Mouse (Mus musculus) CH12.LX (cell line): Measurements from ENCODE around the gene Zbtb37. TPM values are rescaled to one million over a fixed set of nuclear protein-coding genes. Genes with fewer than 3 reads are reported as not detected.
A peak's percentile ranks its signal among the peaks of the same experiment; 100 is the strongest.

Experiments used
- DNase-seq: peaks from one replicate; pipeline ENCODE4 v3.0.0-alpha.2; 2013; ENCODE audit errors: extremely low read depth
- H3K27ac ChIP-seq: 2 replicates; pipeline ENCODE4 v1.5.1; 2012; ENCODE audit warnings: low read depth, mild to moderate bottlenecking, control low read depth, moderate library complexity; ENCODE audit not compliant: insufficient read depth
- H3K27me3 ChIP-seq: replicated peaks from 2 replicates; pipeline ENCODE3; 2012; ENCODE audit warnings: inconsistent platforms
- H3K36me3 ChIP-seq, 2 experiments: replicated peaks in 1 of 2; 2 replicates each; pipeline versions ENCODE3 to v1.6.1; 2012; ENCODE audit warnings: inconsistent platforms in 1 of 2, low read length in 1 of 2, mild to moderate bottlenecking in 1 of 2, mixed read lengths in 1 of 2, moderate library complexity in 1 of 2; ENCODE audit not compliant: control insufficient read depth in 1 of 2, insufficient read depth in 1 of 2
- H3K4me1 ChIP-seq, 2 experiments: 2 replicates each; pipeline ENCODE4 v1.6.1; 2012; ENCODE audit warnings: inconsistent platforms in 1 of 2, moderate library complexity in 1 of 2; ENCODE audit not compliant: insufficient read depth in 2 of 2, control insufficient read depth in 1 of 2
- H3K4me2 ChIP-seq: 2 replicates; pipeline ENCODE4 v1.6.1; 2012; ENCODE audit warnings: low read depth, mild to moderate bottlenecking, control low read depth; ENCODE audit not compliant: poor library complexity, insufficient read depth, severe bottlenecking
- H3K4me3 ChIP-seq, 3 experiments: fragments of 150-350 bp in 1 of 3; sonication (generic) in 1 of 3; replicated peaks in 1 of 3; 2 replicates each; pipeline versions ENCODE3 to v1.5.1; 2011 to 2012; ENCODE audit warnings: low read depth in 2 of 3, low read length in 2 of 3, mild to moderate bottlenecking in 2 of 3, moderate library complexity in 2 of 3, control low read depth in 1 of 3, improper control_type of control experiment in 1 of 3, inconsistent platforms in 1 of 3, mixed read lengths in 1 of 3; ENCODE audit not compliant: poor library complexity in 1 of 3
- H3K79me2 ChIP-seq: replicated peaks from 2 replicates; pipeline ENCODE4 v1.6.1; 2012; ENCODE audit warnings: mild to moderate bottlenecking, moderate library complexity; ENCODE audit not compliant: control insufficient read depth, poor library complexity, insufficient read depth, severe bottlenecking; ENCODE audit errors: extremely low read depth
- H3K9ac ChIP-seq: 2 replicates; pipeline ENCODE4 v1.6.1; 2012; ENCODE audit warnings: low read depth, mild to moderate bottlenecking, control low read depth, moderate library complexity; ENCODE audit not compliant: insufficient read depth
- H3K9me3 ChIP-seq: replicated peaks from 2 replicates; pipeline ENCODE3; 2012; ENCODE audit warnings: low read length, inconsistent platforms, mixed read lengths
- BHLHE40 ChIP-seq: IDR thresholded peaks from 2 replicates; pipeline ENCODE4 v1.6.1; 2011; ENCODE audit warnings: mild to moderate bottlenecking, low read depth, low read length, improper control_type of control experiment
- CHD2 ChIP-seq: IDR thresholded peaks from 2 replicates; pipeline ENCODE4 v1.6.1; 2011; ENCODE audit warnings: low read length, improper control_type of control experiment
- CTCF ChIP-seq, 2 experiments: IDR thresholded peaks in 1 of 2; conservative IDR thresholded peaks in 1 of 2; 2 replicates each; pipeline ENCODE4 v1.5.1; 2011 to 2012; ENCODE audit warnings: low read depth in 2 of 2, low read length in 2 of 2, improper control_type of control experiment in 1 of 2, inconsistent platforms in 1 of 2, mild to moderate bottlenecking in 1 of 2, moderate library complexity in 1 of 2
- E2F4 ChIP-seq: IDR thresholded peaks from 2 replicates; pipeline ENCODE4 v1.6.1; 2011; ENCODE audit warnings: low read depth, low read length, improper control_type of control experiment; ENCODE audit not compliant: insufficient replicate concordance
- ELF1 ChIP-seq: IDR thresholded peaks from 2 replicates; pipeline ENCODE4 v1.6.1; 2014; ENCODE audit warnings: low read depth, mild to moderate bottlenecking, inconsistent platforms, low read length, improper control_type of control experiment
- ETS1 ChIP-seq: conservative IDR thresholded peaks from 2 replicates; pipeline ENCODE4 v1.6.1; 2012; ENCODE audit warnings: low read depth, mild to moderate bottlenecking, inconsistent platforms, low read length, improper control_type of control experiment, moderate library complexity
- GABPA ChIP-seq: IDR thresholded peaks from 2 replicates; pipeline ENCODE4 v1.6.1; 2012; ENCODE audit warnings: low read depth, low read length, improper control_type of control experiment, inconsistent platforms; ENCODE audit not compliant: insufficient replicate concordance
- HCFC1 ChIP-seq: IDR thresholded peaks from 2 replicates; pipeline ENCODE4 v1.6.1; 2012; ENCODE audit warnings: low read depth, mild to moderate bottlenecking, inconsistent platforms, low read length, improper control_type of control experiment
- JUND ChIP-seq: conservative IDR thresholded peaks from 2 replicates; pipeline ENCODE4 v1.6.1; 2011; ENCODE audit warnings: low read depth, low read length, improper control_type of control experiment
- KAT2A ChIP-seq: IDR thresholded peaks from 2 replicates; pipeline ENCODE4 v1.6.1; 2012; ENCODE audit warnings: low read length, improper control_type of control experiment, inconsistent platforms; ENCODE audit not compliant: insufficient replicate concordance
- MAFK ChIP-seq: IDR thresholded peaks from 2 replicates; pipeline ENCODE4 v1.6.1; 2011; ENCODE audit warnings: low read length, improper control_type of control experiment; ENCODE audit not compliant: insufficient replicate concordance
- MAX ChIP-seq: IDR thresholded peaks from 2 replicates; pipeline ENCODE4 v1.6.1; 2011; ENCODE audit warnings: low read length, improper control_type of control experiment
- MXI1 ChIP-seq: IDR thresholded peaks from 2 replicates; pipeline ENCODE4 v1.6.1; 2011; ENCODE audit warnings: mild to moderate bottlenecking, low read depth, low read length, improper control_type of control experiment
- NELFE ChIP-seq: IDR thresholded peaks from 2 replicates; pipeline ENCODE4 v1.6.1; 2011; ENCODE audit warnings: low read depth, low read length, improper control_type of control experiment
- POLR2A ChIP-seq: IDR thresholded peaks from 2 replicates; pipeline ENCODE4 v1.6.1; 2011; ENCODE audit warnings: low read depth, mild to moderate bottlenecking, improper control_type of control experiment, low read length
- POLR2AphosphoS2 ChIP-seq: IDR thresholded peaks from 2 replicates; pipeline ENCODE4 v1.6.1; 2011; ENCODE audit warnings: low read depth, low read length, improper control_type of control experiment
- SIN3A ChIP-seq: IDR thresholded peaks from 2 replicates; pipeline ENCODE4 v1.6.1; 2012; ENCODE audit warnings: low read length, improper control_type of control experiment, inconsistent platforms
- SMC3 ChIP-seq: IDR thresholded peaks from 2 replicates; pipeline ENCODE4 v1.6.1; 2011; ENCODE audit warnings: low read depth, low read length, improper control_type of control experiment
- TBP ChIP-seq: conservative IDR thresholded peaks from 2 replicates; pipeline ENCODE4 v1.6.1; 2011; ENCODE audit warnings: low read depth, low read length, improper control_type of control experiment
- UBTF ChIP-seq: IDR thresholded peaks from 2 replicates; pipeline ENCODE4 v1.6.1; 2012; ENCODE audit warnings: low read depth, mild to moderate bottlenecking, inconsistent platforms, low read length, improper control_type of control experiment, moderate library complexity
- USF1 ChIP-seq: IDR thresholded peaks from 2 replicates; pipeline ENCODE4 v1.6.1; 2014; ENCODE audit warnings: low read depth, mild to moderate bottlenecking, inconsistent platforms, low read length, improper control_type of control experiment
- ZC3H11A ChIP-seq: IDR thresholded peaks from 2 replicates; pipeline ENCODE4 v1.6.1; 2012; ENCODE audit warnings: low read depth, mild to moderate bottlenecking, inconsistent platforms, low read length, improper control_type of control experiment
- ZKSCAN1 ChIP-seq: IDR thresholded peaks from 2 replicates; pipeline ENCODE4 v1.6.1; 2012; ENCODE audit warnings: low read depth, inconsistent platforms, low read length, improper control_type of control experiment, borderline replicate concordance
- ZMIZ1 ChIP-seq: IDR thresholded peaks from 2 replicates; pipeline ENCODE4 v1.6.1; 2012; ENCODE audit warnings: low read depth, mild to moderate bottlenecking, inconsistent platforms, low read length, improper control_type of control experiment
- dilution Hi-C: fragments of 300-500 bp; cut with MboI; formaldehyde crosslinking; loops from 2 replicates; pipeline ENCODE4 v1.14.3; 2020; ENCODE audit warnings: low sequenced_read_pairs; ENCODE audit not compliant: extremely low pct_unique_long_range_greater_than_20kb, extremely low pct_ligation_motif_present
- in situ Hi-C: fragments of 300-500 bp; cut with MboI; formaldehyde crosslinking; loops from 3 replicates; pipeline ENCODE4 v1.14.3; 2019; ENCODE audit warnings: low sequenced_read_pairs, low pct_ligation_motif_present, low pct_unique_long_range_greater_than_20kb, mixed read lengths
- polyA plus RNA-seq: library from polyadenylated mRNA; unstranded; fragments of >175 nt; gene quantifications from 2 replicates; pipeline ENCODE4 v1.2.1, GENCODE M21; 2012; ENCODE audit warnings: low read depth; ENCODE audit not compliant: insufficient read length
- total RNA-seq, 2 experiments: library from RNA; depleted of rRNA; stranded (reverse); fragments of 300-350 nt in 1 of 2; fragments of >200 nt in 1 of 2; gene quantifications; 2 replicates each; pipeline ENCODE4 v1.2.3; 2012 to 2014

Zbtb37 gene
- total and polyA plus RNA-seq, 3 experiments, result 4.5 to 4.8 (median 4.7) TPM

DNA sequence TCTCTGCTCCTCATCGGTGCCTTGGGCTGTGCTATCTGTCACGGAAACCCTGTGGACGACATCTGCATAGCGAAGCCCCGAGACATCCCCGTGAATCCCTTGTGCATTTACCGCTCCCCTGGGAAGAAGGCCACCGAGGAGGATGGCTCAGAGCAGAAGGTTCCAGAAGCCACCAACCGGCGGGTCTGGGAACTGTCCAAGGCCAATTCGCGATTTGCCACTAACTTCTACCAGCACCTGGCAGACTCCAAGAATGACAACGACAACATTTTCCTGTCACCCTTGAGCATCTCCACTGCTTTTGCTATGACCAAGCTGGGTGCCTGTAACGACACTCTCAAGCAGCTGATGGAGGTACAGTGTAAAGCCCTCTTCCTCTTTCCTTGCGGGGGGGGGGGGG lies 45.3 kb downstream of the Zbtb37 start (continued):
- TF ChIP-seq ZC3H11A (no peak), POLR2A (no peak; the same call in 1 of the 2 replicates), ZMIZ1 (no peak; the same call in 1 of the 2 replicates), E2F4 (no peak), ZKSCAN1 (no peak), MAFK (no peak), CTCF (conservative IDR thresholded peaks at IDR 0.05 in 1 of 2, IDR thresholded peaks at IDR 0.05 in 1 of 2; ENCODE audit: low read depth in 2 of 2, low read length in 2 of 2) (peak; percentile 34 to 73; a peak in 3 of 4 replicates), GABPA (no peak), CHD2 (0 out of 2 replicates have a peak, but pooled peaks have one; percentile 3), KAT2A (peak; percentile 84), TBP (no peak), MXI1 (peak; percentile 56; the same call in 1 of the 2 replicates), POLR2AphosphoS2 (no peak; the same call in 1 of the 2 replicates), JUND (no peak), NELFE (0 out of 2 replicates have a peak, but pooled peaks have one; percentile 14), HCFC1 (0 out of 2 replicates have a peak, but pooled peaks have one; percentile 20), MAX (no peak)

DNA sequence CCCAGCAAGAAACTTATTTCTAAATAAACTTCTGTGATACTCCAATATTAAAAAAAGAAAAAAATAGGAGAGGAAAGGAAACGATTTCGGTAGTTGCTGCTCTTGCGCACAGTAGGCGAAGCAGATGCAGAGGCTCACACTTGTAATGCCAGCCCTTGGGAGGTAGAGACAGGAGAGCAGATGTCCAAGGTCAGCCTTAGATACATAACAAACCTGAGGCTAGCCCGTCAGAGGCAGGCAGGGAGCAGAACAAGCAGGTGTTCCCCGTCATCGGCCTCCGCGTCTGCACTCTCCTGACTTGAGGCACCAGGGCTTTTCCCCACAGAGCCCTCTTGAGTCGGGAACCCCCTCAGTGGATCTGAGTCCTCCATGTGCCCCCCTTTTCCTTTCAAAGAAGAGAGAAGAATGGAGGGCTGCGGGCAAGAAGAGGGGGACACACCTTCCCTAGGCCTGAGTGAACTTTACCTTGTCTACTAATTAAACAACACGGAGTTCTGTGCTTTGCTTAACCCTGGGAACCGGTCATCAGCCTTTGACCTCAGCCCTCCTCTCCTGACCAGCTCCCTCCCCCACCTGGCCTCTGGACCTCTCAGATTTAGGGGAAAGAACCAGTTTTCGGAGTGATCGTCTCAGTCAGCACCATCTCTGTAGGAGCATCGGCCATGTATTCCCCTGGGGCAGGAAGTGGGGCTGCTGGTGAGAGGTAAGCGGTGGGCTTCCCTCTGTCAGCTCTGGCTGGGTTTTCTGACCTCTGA lies 47.6 kb downstream of the Zbtb37 start:
- peaks cover 40% of the 10 kb centered on the region for H3K79me2 ChIP-seq
- no peak for DNase-seq
- H3K4me2 ChIP-seq, result peak overlapping the region; percentile 53
- H3K4me3 ChIP-seq, result peak overlapping the region; percentile 41 to 71 (median 60)
- TF ChIP-seq ZC3H11A (no peak), BHLHE40 (no peak), ELF1 (0 out of 2 replicates have a peak, but pooled peaks have one; percentile 10), ETS1 (no peak; the same call in 1 of the 2 replicates), ZKSCAN1 (peak; percentile 62; the same call in 1 of the 2 replicates), MXI1 (0 out of 2 replicates have a peak, but pooled peaks have one; percentile 8), SMC3 (no peak), USF1 (no peak), SIN3A (0 out of 2 replicates have a peak, but pooled peaks have one; percentile 20), UBTF (0 out of 2 replicates have a peak, but pooled peaks have one; percentile 8)
- in situ Hi-C loops, result no loop called here
- peak overlapping the region; percentile 62 for H3K9ac ChIP-seq
- peak overlapping the region; percentile 83; the same call in 1 of the 2 replicates for H3K27ac ChIP-seq
- H3K9me3 ChIP-seq, result no peaks in the 10 kb centered on the region
- H3K36me3 ChIP-seq, result peaks cover 11 to 39% of the 10 kb centered on the region in 2 experiments
- H3K4me1 ChIP-seq, result peaks cover 23 to 61% of the 10 kb centered on the region in 2 experiments
- no peaks in the 10 kb centered on the region for H3K27me3 ChIP-seq
- dilution Hi-C loops, result no loop called here
